ENCODE assay signal across 25 mouse cellular contexts in the genomic region with DNA sequence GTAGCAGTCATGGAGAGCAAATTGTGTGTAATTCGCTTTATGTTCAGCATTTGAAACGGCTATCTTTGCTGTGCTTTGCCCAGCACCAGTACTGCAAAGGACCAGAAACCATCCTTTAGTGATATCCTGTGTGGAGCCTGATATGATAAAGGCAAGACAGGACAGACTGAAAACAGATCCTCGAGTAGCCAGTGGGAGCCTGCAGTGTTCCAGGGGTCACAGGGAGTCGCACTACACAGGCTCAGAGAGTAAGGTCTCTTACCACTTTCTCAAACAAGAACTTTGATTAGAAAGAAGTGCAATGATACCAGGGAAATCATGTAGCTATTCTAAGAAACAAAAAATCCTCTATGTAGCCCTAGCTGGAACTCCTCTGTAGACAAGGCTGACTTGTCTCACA. TPM values are rescaled to one million over a fixed set of nuclear protein-coding genes. Genes with fewer than 3 reads are reported as not detected.
DNase-seq lines count a peak whose midpoint lies in the region; ATAC-seq and TF ChIP-seq lines count a peak whose summit lies in the region.
"Had no signal": no experiment of that assay in that cellular context is flagged by ENCODE, and none has a peak within 500 bp of the region (broad histone marks: within the 10 kb centered on the region; RNA-seq: fewer than 3 reads in every experiment).

No protein-coding gene starts in this region.

- peak overlapping the region; percentile 47; the same call in 1 of the 2 replicates for H3K4me2 ChIP-seq in heart, embryonic 11.5 days
- no peak overlapping the region for H3K4me2 ChIP-seq in heart, postnatal 0 days (ENCODE audit: low read depth, low read length)
- H3K4me2 ChIP-seq in midbrain, embryonic 14.5 days (ENCODE audit: low read length) = no peak overlapping the region
- H3K4me2 ChIP-seq in embryonic facial prominence, embryonic 14.5 days (ENCODE audit: low read depth, low read length) = no peak overlapping the region; the same call in 1 of the 2 replicates
- H3K4me2 ChIP-seq: liver, embryonic 13.5 days had no signal

- TF ChIP-seq CTCF in heart, postnatal 0 days (IDR thresholded peaks at IDR 0.05; ENCODE audit: low read depth) = no peak

- H3K27me3 ChIP-seq in heart, embryonic 11.5 days (ENCODE audit: control insufficient read depth, insufficient read depth, low read length) = no peaks in the 10 kb centered on the region
- no peaks in the 10 kb centered on the region for H3K27me3 ChIP-seq in heart, postnatal 0 days (ENCODE audit: control insufficient read depth, insufficient read depth, low read length)
- peaks cover 5% of the 10 kb centered on the region; the same call in 1 of the 2 replicates for H3K27me3 ChIP-seq in midbrain, embryonic 10.5 days (ENCODE audit: low read depth, poor library complexity, severe bottlenecking)
- H3K27me3 ChIP-seq in midbrain, embryonic 14.5 days (ENCODE audit: control insufficient read depth, insufficient read depth, low read length) = no peaks in the 10 kb centered on the region
- H3K27me3 ChIP-seq in embryonic facial prominence, embryonic 14.5 days (replicated peaks; ENCODE audit: control insufficient read depth, insufficient read depth, low read length) = no peaks in the 10 kb centered on the region
- H3K27me3 ChIP-seq: liver, embryonic 13.5 days; neural tube, embryonic 12.5 days had no signal

- H3K4me3 ChIP-seq in heart, embryonic 11.5 days (ENCODE audit: low read depth, low read length) = no peak overlapping the region
- no peak overlapping the region for H3K4me3 ChIP-seq in heart, postnatal 0 days (ENCODE audit: low read depth, low read length)
- H3K4me3 ChIP-seq in midbrain, embryonic 10.5 days = no peak overlapping the region
- no peak overlapping the region for H3K4me3 ChIP-seq in midbrain, embryonic 14.5 days (replicated peaks; ENCODE audit: low read depth, low read length)
- no peak overlapping the region for H3K4me3 ChIP-seq in embryonic facial prominence, embryonic 14.5 days (ENCODE audit: low read depth, low read length)
- H3K4me3 ChIP-seq: left cerebral cortex, adult 2 months; liver, embryonic 13.5 days; megakaryocyte, embryonic 14.5 days; neural tube, embryonic 12.5 days had no signal

- H3K9ac ChIP-seq in heart, embryonic 11.5 days (ENCODE audit: low read depth, low read length) = no peak overlapping the region
- H3K9ac ChIP-seq in heart, postnatal 0 days (replicated peaks; ENCODE audit: low read depth, low read length) = no peak overlapping the region
- H3K9ac ChIP-seq in midbrain, embryonic 14.5 days (replicated peaks; ENCODE audit: low read length) = no peak overlapping the region
- H3K9ac ChIP-seq in embryonic facial prominence, embryonic 14.5 days (ENCODE audit: low read depth, low read length) = no peak overlapping the region
- H3K9ac ChIP-seq: liver, embryonic 13.5 days; neural tube, embryonic 12.5 days had no signal

- H3K9me3 ChIP-seq in heart, embryonic 11.5 days (replicated peaks; ENCODE audit: control insufficient read depth, low read length) = no peaks in the 10 kb centered on the region
- H3K9me3 ChIP-seq in heart, postnatal 0 days (replicated peaks; ENCODE audit: control insufficient read depth, low read length) = no peaks in the 10 kb centered on the region
- no peaks in the 10 kb centered on the region for H3K9me3 ChIP-seq in midbrain, embryonic 10.5 days (replicated peaks)
- H3K9me3 ChIP-seq in midbrain, embryonic 14.5 days (ENCODE audit: control insufficient read depth, low read length) = no peaks in the 10 kb centered on the region
- H3K9me3 ChIP-seq in embryonic facial prominence, embryonic 14.5 days (ENCODE audit: control insufficient read depth, low read length) = no peaks in the 10 kb centered on the region
- H3K9me3 ChIP-seq: liver, embryonic 13.5 days; neural tube, embryonic 12.5 days had no signal

- DNase-seq in heart, postnatal 10 days = no peak
- DNase-seq in heart, postnatal 0 days (ENCODE audit: low spot score) = no peak
- DNase-seq in heart, postnatal 4 days = no peak
- DNase-seq in midbrain, embryonic 10.5 days (ENCODE audit: low spot score) = no peak
- DNase-seq in midbrain, embryonic 14.5 days = no peak
- DNase-seq in embryonic facial prominence, embryonic 14.5 days (ENCODE audit: low spot score) = no peak
- DNase-seq: adrenal gland, postnatal 14 days; cerebellum, adult 2 months; cerebellum, postnatal 25 days; embryo, embryonic 11 days; gastrocnemius, postnatal 10 days; kidney, adult 18-20 months; layer of hippocampus, adult 9-11 months; liver, embryonic 13.5 days; lung, adult 2 months; lung, postnatal 36 days; retina, postnatal 1 day; right cerebral cortex, postnatal 25 days; spleen, adult 18-20 months had no signal

- no peaks in the 10 kb centered on the region for H3K36me3 ChIP-seq in heart, embryonic 11.5 days (ENCODE audit: control insufficient read depth, insufficient read depth, low read length)
- no peaks in the 10 kb centered on the region for H3K36me3 ChIP-seq in heart, postnatal 0 days (replicated peaks; ENCODE audit: control insufficient read depth, insufficient read depth, low read length)
- no peaks in the 10 kb centered on the region for H3K36me3 ChIP-seq in midbrain, embryonic 10.5 days
- no peaks in the 10 kb centered on the region for H3K36me3 ChIP-seq in midbrain, embryonic 14.5 days (ENCODE audit: control insufficient read depth, insufficient read depth, low read length)
- H3K36me3 ChIP-seq in embryonic facial prominence, embryonic 14.5 days (ENCODE audit: control insufficient read depth, insufficient read depth, low read length) = no peaks in the 10 kb centered on the region
- H3K36me3 ChIP-seq: liver, embryonic 13.5 days; neural tube, embryonic 12.5 days had no signal

- WGBS in heart, embryonic 11.5 days (ENCODE audit: insufficient replicate concordance) = 28% methylated on average over 4 of the region's 4 CpGs
- WGBS in heart, postnatal 0 days = 36% methylated on average over 4 of the region's 4 CpGs
- 84% methylated on average over 4 of the region's 4 CpGs for WGBS in midbrain, embryonic 10.5 days
- WGBS in midbrain, embryonic 14.5 days = 82% methylated on average over 4 of the region's 4 CpGs
- WGBS in embryonic facial prominence, embryonic 14.5 days = 52% methylated on average over 4 of the region's 4 CpGs

- peaks cover 18% of the 10 kb centered on the region for H3K4me1 ChIP-seq in heart, embryonic 11.5 days (ENCODE audit: control insufficient read depth, insufficient read depth, low read length)
- no peaks in the 10 kb centered on the region for H3K4me1 ChIP-seq in heart, postnatal 0 days (ENCODE audit: control insufficient read depth, insufficient read depth)
- peaks cover 17% of the 10 kb centered on the region for H3K4me1 ChIP-seq in midbrain, embryonic 10.5 days
- H3K4me1 ChIP-seq in midbrain, embryonic 14.5 days (ENCODE audit: control insufficient read depth, insufficient read depth, low read length) = peaks cover 3% of the 10 kb centered on the region; the same call in 1 of the 2 replicates
- peaks cover 4% of the 10 kb centered on the region; the same call in 1 of the 2 replicates for H3K4me1 ChIP-seq in embryonic facial prominence, embryonic 14.5 days (ENCODE audit: control insufficient read depth, insufficient read depth, low read length)
- H3K4me1 ChIP-seq: liver, embryonic 13.5 days; megakaryocyte, embryonic 14.5 days had no signal

- intact Hi-C loops in heart, postnatal 10 days (cut with DNase I) = no loop called here

- peak overlapping the region; percentile 74; the same call in 1 of the 2 replicates for H3K27ac ChIP-seq in heart, embryonic 11.5 days (ENCODE audit: low read depth, low read length)
- peak overlapping the region; percentile 49; the same call in 1 of the 2 replicates for H3K27ac ChIP-seq in heart, postnatal 0 days (ENCODE audit: low read depth)
- H3K27ac ChIP-seq in midbrain, embryonic 10.5 days (replicated peaks) = peak overlapping the region; percentile 78; the same call in 1 of the 2 replicates
- H3K27ac ChIP-seq in midbrain, embryonic 14.5 days (replicated peaks; ENCODE audit: low read depth, low read length) = no peak overlapping the region
- peak overlapping the region; percentile 74; the same call in 1 of the 2 replicates for H3K27ac ChIP-seq in embryonic facial prominence, embryonic 14.5 days (replicated peaks; ENCODE audit: low read depth, low read length)
- H3K27ac ChIP-seq: liver, embryonic 13.5 days; neural tube, embryonic 12.5 days had no signal

- no peak for ATAC-seq in heart, embryonic 11.5 days (replicated peaks; ENCODE audit: insufficient number of reproducible peaks, low FRiP score, low TSS enrichment)
- no peak for ATAC-seq in heart, postnatal 0 days (ENCODE audit: insufficient read depth, low read depth)
- no peak for ATAC-seq in midbrain, embryonic 14.5 days (ENCODE audit: low FRiP score, low TSS enrichment)
- ATAC-seq in embryonic facial prominence, embryonic 14.5 days (ENCODE audit: low read depth) = no peak; the same call in 1 of the 2 replicates
- ATAC-seq: CD4-positive, CD25-positive, alpha-beta regulatory T cell, adult 4 months; forebrain, embryonic 16.5 days had no signal

- no peak for TF ChIP-seq EP300 in heart, postnatal 0 days (IDR thresholded peaks at IDR 0.05; ENCODE audit: low read depth)

RNA-seq across cellular contexts. Expression of gene Tgif1, which starts 58.1 kb away (rescaled TPM):
- 27.1 and 31.5 TPM in 2 replicates for polyA plus RNA-seq in heart, embryonic 11.5 days (2014; fragmentation: Nextera tagmentation; extraction: Ambion mirVana)
- total RNA-seq in heart, postnatal 10 days (2021) = 10 to 100 TPM; 11.1 TPM
- total RNA-seq in heart, postnatal 0 days (2014; rRNA removed; ENCODE audit: low replicate concordance) = 7.8 and 12.9 TPM in 2 replicates
- polyA plus RNA-seq in heart, postnatal 0 days (2015; fragmentation: Nextera tagmentation; extraction: Ambion mirVana) = 9.0 and 10.6 TPM in 2 replicates
- total RNA-seq in heart, postnatal 4 days (2021) = 10 to 100 TPM; 13.7 to 15.5 TPM
- 72.9 and 73.6 TPM in 2 replicates for polyA plus RNA-seq in midbrain, embryonic 10.5 days (2016; fragmentation: Nextera tagmentation; extraction: Ambion mirVana)
- polyA plus RNA-seq in midbrain, embryonic 14.5 days (2014; fragmentation: Nextera tagmentation; extraction: Ambion mirVana) = 9.8 and 16.5 TPM in 2 replicates
- polyA plus RNA-seq in embryonic facial prominence, embryonic 14.5 days (2014; fragmentation: Nextera tagmentation; extraction: Ambion mirVana) = 47.2 and 50.1 TPM in 2 replicates
